Mouse (Mus musculus) forebrain, embryonic 10.5 days (tissue): ENCODE measurements around the gene Slc35d3. TPM values are rescaled to one million over a fixed set of nuclear protein-coding genes. Genes with fewer than 3 reads are reported as not detected.

Experiments used
- DNase-seq: peaks from one replicate; pipeline ENCODE4 v3.0.0-alpha.2; 2017; ENCODE audit warnings: low spot score; ENCODE audit errors: extremely low spot score
- H3K27ac ChIP-seq: fragments of 300-500 bp; sonication (generic); 2 replicates; pipeline ENCODE4 v1.5.1; 2016; ENCODE audit warnings: mild to moderate bottlenecking
- H3K27me3 ChIP-seq: fragments of 300-500 bp; sonication (generic); 2 replicates; pipeline ENCODE4 v1.6.1; 2016; ENCODE audit warnings: mild to moderate bottlenecking; ENCODE audit not compliant: poor library complexity, severe bottlenecking
- H3K36me3 ChIP-seq: fragments of 300-500 bp; sonication (generic); replicated peaks from 2 replicates; pipeline ENCODE4 v1.6.1; 2016; ENCODE audit warnings: mild to moderate bottlenecking, moderate library complexity
- H3K4me1 ChIP-seq: fragments of 300-500 bp; sonication (generic); 2 replicates; pipeline ENCODE4 v1.6.1; 2016
- H3K4me3 ChIP-seq: fragments of 300-500 bp; sonication (generic); 2 replicates; pipeline ENCODE4 v1.5.1; 2016; ENCODE audit warnings: mild to moderate bottlenecking, moderate library complexity
- H3K9me3 ChIP-seq: fragments of 300-500 bp; sonication (generic); 2 replicates; pipeline ENCODE4 v1.6.1; 2016; ENCODE audit warnings: mild to moderate bottlenecking, moderate library complexity
- WGBS: fragments of 180-500 bp; shearing (Covaris S2); methylation state at CpG from one replicate; pipeline ENCODE4 v1.1.7; 2016; 5-methylcytosine and 5-hydroxymethylcytosine counted together
- polyA plus RNA-seq: library from polyadenylated mRNA; unstranded; fragments of >200 nt; fragmentation: Nextera tagmentation; extraction: Ambion mirVana; gene quantifications from 2 replicates; pipeline ENCODE4 v1.2.1, GENCODE M21; 2016

Slc35d3 gene
- polyA plus RNA-seq, 1 experiment from 2014 or later, result 1.0 TPM

GRCm38 (mm10) chr10:19875346-19875745, 24.1 kb upstream of the Slc35d3 start:
- 92% methylated on average over 5 of the region's 5 CpGs for WGBS
- no peak for DNase-seq
- H3K4me3 ChIP-seq, result no peak overlapping the region

GRCm38 (mm10) chr10:19855597-19856306, 4.5 kb upstream of the Slc35d3 start:
- WGBS, result 92% methylated on average over 7 of the region's 7 CpGs
- no peaks in the 10 kb centered on the region for H3K36me3 ChIP-seq

More at GRCm38 (mm10) chr10:19875346-19875745, 24.1 kb upstream of the Slc35d3 start:
- H3K4me1 ChIP-seq, result peaks cover 5% of the 10 kb centered on the region; the same call in 1 of the 2 replicates
- no peaks in the 10 kb centered on the region for H3K36me3 ChIP-seq
- H3K27ac ChIP-seq, result no peak overlapping the region
- no peaks in the 10 kb centered on the region for H3K9me3 ChIP-seq
- H3K27me3 ChIP-seq, result no peaks in the 10 kb centered on the region

GRCm38 (mm10) chr10:19853609-19854008, 2.4 kb upstream of the Slc35d3 start:
- peaks cover 33% of the 10 kb centered on the region for H3K4me1 ChIP-seq
- DNase-seq, result no peak
- H3K4me3 ChIP-seq, result no peak overlapping the region
- 74% methylated on average over 2 of the region's 2 CpGs for WGBS
- H3K27ac ChIP-seq, result no peak overlapping the region
- H3K36me3 ChIP-seq, result no peaks in the 10 kb centered on the region
- H3K27me3 ChIP-seq, result peaks cover 57% of the 10 kb centered on the region
- no peaks in the 10 kb centered on the region for H3K9me3 ChIP-seq

More at GRCm38 (mm10) chr10:19855597-19856306, 4.5 kb upstream of the Slc35d3 start:
- peaks cover 36% of the 10 kb centered on the region for H3K27me3 ChIP-seq
- no peak overlapping the region for H3K4me3 ChIP-seq
- no peaks in the 10 kb centered on the region for H3K9me3 ChIP-seq
- no peak overlapping the region for H3K27ac ChIP-seq
- DNase-seq, result no peak
- H3K4me1 ChIP-seq, result peaks cover 14% of the 10 kb centered on the region

- no peak overlapping the region for H3K27ac ChIP-seq
- 31% methylated on average over 6 of the region's 6 CpGs for WGBS
- H3K27me3 ChIP-seq, result peaks cover 65% of the 10 kb centered on the region
- H3K36me3 ChIP-seq, result no peaks in the 10 kb centered on the region
- no peak for DNase-seq
- no peaks in the 10 kb centered on the region for H3K9me3 ChIP-seq
- peaks cover 33% of the 10 kb centered on the region for H3K4me1 ChIP-seq
- no peak overlapping the region for H3K4me3 ChIP-seq
Measured at GRCm38 (mm10) chr10:19852776-19853175, 1.5 kb upstream of the Slc35d3 start.

DNA sequence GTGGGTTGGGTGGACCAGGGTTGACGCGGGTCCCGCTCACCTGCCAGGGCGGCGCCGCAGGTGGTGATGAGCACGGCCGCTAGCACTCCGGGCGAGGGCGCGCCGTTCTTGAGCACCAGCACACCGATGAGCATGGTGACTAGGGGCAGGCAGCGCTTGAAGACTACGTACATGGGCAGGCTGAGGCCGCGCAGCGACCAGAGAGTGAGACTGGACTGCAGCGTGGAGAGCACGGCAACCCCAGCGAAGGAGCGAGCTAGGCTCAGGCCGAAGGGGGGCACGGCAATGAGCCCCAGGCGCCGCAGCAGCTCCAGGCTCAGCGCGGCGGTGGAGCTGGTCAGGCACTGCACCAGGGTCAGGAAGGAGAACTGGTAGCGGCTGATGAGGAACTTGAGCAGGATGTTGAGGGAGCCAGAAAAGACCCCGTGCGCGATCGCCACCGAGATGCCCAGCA, 688 bp downstream of the Slc35d3 start:
- H3K4me1 ChIP-seq, result peaks cover 33% of the 10 kb centered on the region
- under 1% methylated on average over 36 of the region's 36 CpGs for WGBS
- peaks cover 85% of the 10 kb centered on the region for H3K27me3 ChIP-seq
- no peaks in the 10 kb centered on the region for H3K36me3 ChIP-seq
- peak overlapping the region; percentile 74 for H3K27ac ChIP-seq
- H3K9me3 ChIP-seq, result no peaks in the 10 kb centered on the region
- peak; percentile 66 for DNase-seq
- peak overlapping the region; percentile 70 for H3K4me3 ChIP-seq

DNA sequence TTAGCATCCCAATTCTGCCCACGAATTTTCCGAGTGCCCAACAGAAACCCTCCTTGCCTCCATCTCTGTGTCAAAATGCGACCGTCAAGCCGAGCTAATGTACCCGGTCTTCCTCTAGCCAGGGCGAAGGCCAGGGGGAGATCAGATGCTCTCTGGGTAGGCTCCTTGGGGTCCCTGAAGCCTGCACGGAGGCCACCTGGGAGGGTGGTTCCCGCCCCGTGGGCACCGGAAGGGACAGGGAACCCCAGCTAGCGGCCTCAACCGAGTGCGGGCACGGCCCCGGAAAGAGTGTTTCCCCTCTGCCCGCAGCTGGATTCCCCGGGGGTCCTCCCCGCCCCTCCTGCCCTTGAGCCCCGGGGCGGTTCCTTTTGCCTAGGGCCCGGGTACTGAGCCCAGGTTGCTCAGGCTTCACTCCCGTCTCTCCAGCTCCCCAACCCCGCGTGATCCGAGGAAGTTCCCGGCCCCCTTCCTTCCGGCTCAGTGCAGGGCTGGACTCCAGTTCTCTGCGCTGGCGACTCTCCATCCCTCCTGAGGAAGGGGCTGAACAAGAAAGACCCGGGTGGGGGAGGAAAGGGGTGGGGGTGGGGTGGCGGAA, 1.4 kb downstream of the Slc35d3 start:
- peak overlapping the region; percentile 60; the same call in 1 of the 2 replicates for H3K27ac ChIP-seq
- peaks cover 88% of the 10 kb centered on the region for H3K27me3 ChIP-seq

DNA sequence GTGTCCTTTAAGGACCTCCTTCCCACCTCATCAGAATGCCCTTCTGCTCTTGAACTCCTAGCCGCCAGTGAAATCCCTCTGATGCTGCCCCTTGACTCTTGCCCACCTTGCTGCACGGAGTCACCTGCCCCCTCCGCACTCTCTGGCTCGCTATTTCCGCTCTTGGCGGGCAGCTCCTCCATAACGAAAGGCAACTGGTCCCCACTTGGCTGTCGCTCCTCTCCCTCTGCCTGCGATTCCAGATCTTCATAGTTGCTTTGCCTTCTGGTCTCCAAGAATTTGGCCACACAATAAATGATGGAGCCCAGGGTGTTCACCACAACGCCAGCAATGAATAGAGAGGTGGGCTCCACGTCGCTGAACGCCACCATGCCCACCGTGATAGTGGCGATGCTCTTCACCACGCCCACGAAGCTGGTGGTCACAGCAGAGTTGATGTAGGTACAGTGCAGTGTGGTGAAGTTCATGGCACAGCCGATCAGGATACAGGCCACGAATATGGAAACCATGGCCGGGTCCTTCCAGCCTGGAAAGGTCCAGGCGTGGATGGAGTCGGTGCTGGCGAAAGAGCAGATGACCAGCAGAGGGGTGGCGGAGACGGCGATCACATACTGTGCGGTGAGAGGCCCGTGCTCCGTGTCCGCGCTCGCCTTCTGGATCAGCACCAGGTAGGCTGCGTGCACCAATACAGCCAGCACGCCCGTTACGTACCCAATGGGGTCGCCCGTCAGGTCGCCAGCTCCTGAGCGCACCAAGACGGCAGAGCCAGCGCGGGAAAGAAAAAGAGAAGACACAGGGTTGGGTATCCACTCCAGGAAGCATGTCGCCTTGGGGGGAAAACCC, 2.1 kb downstream of the Slc35d3 start:
- WGBS, result 4% methylated on average over 44 of the region's 44 CpGs
- H3K27me3 ChIP-seq, result peaks cover 87% of the 10 kb centered on the region
- H3K4me1 ChIP-seq, result peaks cover 33% of the 10 kb centered on the region
- no peaks in the 10 kb centered on the region for H3K36me3 ChIP-seq
- DNase-seq, result peak; percentile 19
- H3K4me3 ChIP-seq, result peak overlapping the region; percentile 70
- H3K9me3 ChIP-seq, result no peaks in the 10 kb centered on the region
- no peak overlapping the region for H3K27ac ChIP-seq

More for the DNA sequence above, 1.4 kb downstream of the Slc35d3 start:
- H3K4me1 ChIP-seq, result peaks cover 33% of the 10 kb centered on the region
- H3K9me3 ChIP-seq, result no peaks in the 10 kb centered on the region
- no peaks in the 10 kb centered on the region for H3K36me3 ChIP-seq
- peak overlapping the region; percentile 70 for H3K4me3 ChIP-seq
- DNase-seq, result peak; percentile 44
- WGBS, result under 1% methylated on average over 32 of the region's 32 CpGs

GRCm38 (mm10) chr10:19839836-19840235, 11.4 kb downstream of the Slc35d3 start:
- no peaks in the 10 kb centered on the region for H3K36me3 ChIP-seq
- no peak for DNase-seq
- 90% methylated on average over 5 of the region's 5 CpGs for WGBS
- no peaks in the 10 kb centered on the region for H3K9me3 ChIP-seq
- no peaks in the 10 kb centered on the region; the same call in 1 of the 2 replicates for H3K4me1 ChIP-seq
- H3K4me3 ChIP-seq, result no peak overlapping the region
- H3K27me3 ChIP-seq, result peaks cover under 1% of the 10 kb centered on the region; the same call in 1 of the 2 replicates
- H3K27ac ChIP-seq, result no peak overlapping the region

DNA sequence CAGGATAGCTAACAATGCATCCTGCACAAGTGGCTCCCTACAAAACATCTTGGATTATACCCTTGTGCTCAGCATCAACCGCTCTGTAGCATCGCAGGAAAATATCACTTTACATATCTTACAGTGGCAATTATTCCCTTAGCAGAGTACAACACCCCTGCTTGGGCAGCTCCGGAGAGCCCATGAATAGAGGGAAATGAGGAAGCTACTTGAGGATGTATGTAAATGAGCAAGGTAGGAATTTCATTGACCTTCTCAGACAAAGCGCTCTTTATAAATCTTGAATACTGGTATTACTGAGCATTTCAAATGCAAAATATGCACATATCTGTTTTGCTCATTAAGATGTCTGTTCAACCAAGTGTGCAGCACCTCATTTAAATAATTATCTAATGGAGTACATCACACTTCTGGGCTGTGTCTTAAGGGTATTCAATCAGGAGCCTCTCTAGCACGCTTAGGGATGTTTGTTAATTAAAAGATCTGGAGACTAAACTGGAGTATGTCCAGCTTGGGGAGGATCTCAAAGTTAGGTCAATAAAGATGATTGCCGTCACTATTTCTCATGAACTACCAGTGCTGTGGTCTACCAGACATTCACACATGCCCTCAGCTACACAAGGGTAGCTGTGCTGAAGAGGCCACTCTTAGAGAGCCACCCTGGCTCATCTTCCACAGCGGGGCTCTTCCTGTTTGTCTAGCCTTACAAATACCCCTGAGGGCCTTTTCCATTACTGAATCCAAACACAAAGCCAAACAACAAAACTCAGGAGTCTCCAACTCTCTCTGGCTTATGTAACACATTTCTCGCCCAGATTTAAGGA, 15.2 kb downstream of the Slc35d3 start:
- Histone ChIP-seq H3K4me3 (no peak overlapping the region), H3K9me3 (no peaks in the 10 kb centered on the region), H3K36me3 (no peaks in the 10 kb centered on the region), H3K27me3 (no peaks in the 10 kb centered on the region), H3K27ac (no peak overlapping the region), H3K4me1 (no peaks in the 10 kb centered on the region; the same call in 1 of the 2 replicates)
- no peak for DNase-seq
- WGBS, result 77% methylated on average over 8 of the region's 8 CpGs

- WGBS, result 96% methylated on average over 6 of the region's 6 CpGs
- Histone ChIP-seq H3K36me3 (no peaks in the 10 kb centered on the region), H3K9me3 (no peaks in the 10 kb centered on the region), H3K4me3 (no peak overlapping the region), H3K27me3 (no peaks in the 10 kb centered on the region), H3K4me1 (no peaks in the 10 kb centered on the region; the same call in 1 of the 2 replicates), H3K27ac (no peak overlapping the region)
- no peak for DNase-seq
Measured at GRCm38 (mm10) chr10:19834222-19834621, 17.0 kb downstream of the Slc35d3 start.

DNA sequence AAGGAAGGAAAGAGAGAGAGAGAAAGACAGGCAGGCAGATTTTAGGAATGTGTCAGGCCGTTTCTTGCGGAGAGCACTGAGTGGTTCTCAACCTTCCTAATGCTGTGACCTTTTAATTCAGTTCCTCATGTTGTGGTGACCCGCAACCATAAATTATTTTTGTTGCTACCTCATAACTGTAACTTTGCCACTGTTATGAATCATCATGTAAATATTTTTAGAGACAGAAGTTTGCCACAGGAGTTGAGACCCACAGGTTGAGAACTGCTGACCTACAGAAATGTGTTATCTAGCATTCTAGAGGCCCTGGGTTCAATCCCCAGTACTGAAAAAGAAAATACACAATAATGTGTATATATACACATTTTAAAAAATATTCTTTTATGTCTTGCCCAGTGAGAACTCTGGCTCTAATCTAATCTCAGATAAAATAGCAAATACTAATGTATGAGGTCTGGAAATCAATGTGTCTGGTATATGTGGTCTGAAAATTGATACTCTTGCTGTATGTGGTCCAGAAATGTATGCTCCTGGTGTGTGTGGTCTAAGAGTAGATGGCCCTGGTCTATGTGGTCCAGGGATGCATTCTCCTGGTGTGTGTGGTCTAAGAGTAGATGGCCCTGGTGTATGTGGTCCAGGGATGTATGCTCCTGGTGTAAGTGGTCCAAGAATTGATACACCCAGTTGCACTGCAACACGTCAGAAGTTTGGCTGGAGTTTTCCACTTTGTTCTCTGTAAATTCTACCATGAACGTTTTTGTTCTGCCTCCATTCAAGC, 20.0 kb downstream of the Slc35d3 start:
- Histone ChIP-seq H3K4me3 (no peak overlapping the region), H3K4me1 (no peaks in the 10 kb centered on the region; the same call in 1 of the 2 replicates), H3K36me3 (no peaks in the 10 kb centered on the region), H3K27me3 (no peaks in the 10 kb centered on the region), H3K27ac (no peak overlapping the region), H3K9me3 (no peaks in the 10 kb centered on the region)
- 92% methylated on average over 5 of the region's 5 CpGs for WGBS
- no peak for DNase-seq
